Mouse (Mus musculus) midbrain, postnatal 0 days (tissue): ENCODE measurements at regions not wholly inside any gene's neighbourhood (a gene's known extent, or its start where the extent isn't known, plus 50 kb on each side); places are given as distances from the start of the nearest gene placed in this dataset.

ENCODE experiments used
- ATAC-seq: fragments of 200-750 bp; cut with Nextera tagmentation; 2 replicates; pipeline ENCODE4 v1.8.0; 2017; ENCODE audit warnings: moderate number of reproducible peaks, mild to moderate bottlenecking, moderate TSS enrichment, moderate library complexity; ENCODE audit not compliant: low FRiP score
- DNase-seq: peaks from one replicate; pipeline ENCODE4 v3.0.0-alpha.2; 2015; ENCODE audit warnings: low spot score
- H3K27ac ChIP-seq: fragments of 300-500 bp; sonication (generic); 2 replicates; pipeline ENCODE4 v1.5.1; 2014; ENCODE audit warnings: low read depth, mild to moderate bottlenecking, low read length, mixed read lengths
- H3K27me3 ChIP-seq: fragments of 300-500 bp; sonication (generic); 2 replicates; pipeline ENCODE4 v1.6.1; 2014; ENCODE audit warnings: low read length, control low read depth, mixed read lengths; ENCODE audit not compliant: insufficient read depth
- H3K36me3 ChIP-seq: fragments of 300-500 bp; sonication (generic); 2 replicates; pipeline ENCODE4 v1.6.1; 2014; ENCODE audit warnings: low read length, control low read depth, mixed read lengths; ENCODE audit not compliant: insufficient read depth
- H3K4me1 ChIP-seq: fragments of 300-500 bp; sonication (generic); 2 replicates; pipeline ENCODE4 v1.6.1; 2014; ENCODE audit warnings: mild to moderate bottlenecking, control low read depth, antibody characterized with exemption, low read length, mixed read lengths; ENCODE audit not compliant: insufficient read depth
- H3K4me2 ChIP-seq: fragments of 300-500 bp; sonication (generic); 2 replicates; pipeline ENCODE4 v1.6.1; 2014; ENCODE audit warnings: low read depth, mild to moderate bottlenecking, low read length, mixed read lengths; ENCODE audit not compliant: poor library complexity, severe bottlenecking
- H3K4me3 ChIP-seq: fragments of 300-500 bp; sonication (generic); 2 replicates; pipeline ENCODE4 v1.5.1; 2014; ENCODE audit warnings: low read depth, mild to moderate bottlenecking, low read length, moderate library complexity
- H3K9ac ChIP-seq: fragments of 300-500 bp; sonication (generic); replicated peaks from 2 replicates; pipeline ENCODE4 v1.6.1; 2014; ENCODE audit warnings: mild to moderate bottlenecking, low read length, moderate library complexity, mixed read lengths; ENCODE audit not compliant: poor library complexity, severe bottlenecking
- H3K9me3 ChIP-seq: fragments of 300-500 bp; sonication (generic); 2 replicates; pipeline ENCODE4 v1.6.1; 2016; ENCODE audit warnings: low read length, control low read depth
- CTCF ChIP-seq: IDR thresholded peaks from 2 replicates; pipeline ENCODE4 v1.5.1; 2016; ENCODE audit warnings: antibody characterized with exemption, mild to moderate bottlenecking
- WGBS: fragments of 180-500 bp; shearing (Covaris S2); extraction: QIAGEN DNeasy Blood & Tissue Kit; methylation state at CpG from one replicate; pipeline ENCODE4 v1.1.7; 2014; 5-methylcytosine and 5-hydroxymethylcytosine counted together

- Histone ChIP-seq H3K27me3 (no peaks in the 10 kb centered on the region), H3K9me3 (no peaks in the 10 kb centered on the region), H3K4me3 (no peak overlapping the region), H3K4me1 (no peaks in the 10 kb centered on the region), H3K36me3 (no peaks in the 10 kb centered on the region), H3K9ac (no peak overlapping the region), H3K27ac (no peak overlapping the region), H3K4me2 (no peak overlapping the region)
- 72% methylated on average over 4 of the region's 4 CpGs for WGBS
- no peak for TF ChIP-seq CTCF
- DNase-seq (no peak), ATAC-seq (no peak)
Measured at GRCm38 (mm10) chr9:85096520-85096919, 216.1 kb upstream of the Gm11114 start.

- Histone ChIP-seq H3K4me1 (no peaks in the 10 kb centered on the region), H3K36me3 (no peaks in the 10 kb centered on the region), H3K27ac (no peak overlapping the region), H3K9me3 (no peaks in the 10 kb centered on the region), H3K4me2 (no peak overlapping the region), H3K4me3 (no peak overlapping the region), H3K27me3 (no peaks in the 10 kb centered on the region), H3K9ac (no peak overlapping the region)
- WGBS, result 89% methylated on average over 3 of the region's 3 CpGs
- DNase-seq, result no peak
- no peak for TF ChIP-seq CTCF
- ATAC-seq, result no peak
Measured at GRCm38 (mm10) chr9:85112928-85113327, 199.6 kb upstream of the Gm11114 start.

DNA sequence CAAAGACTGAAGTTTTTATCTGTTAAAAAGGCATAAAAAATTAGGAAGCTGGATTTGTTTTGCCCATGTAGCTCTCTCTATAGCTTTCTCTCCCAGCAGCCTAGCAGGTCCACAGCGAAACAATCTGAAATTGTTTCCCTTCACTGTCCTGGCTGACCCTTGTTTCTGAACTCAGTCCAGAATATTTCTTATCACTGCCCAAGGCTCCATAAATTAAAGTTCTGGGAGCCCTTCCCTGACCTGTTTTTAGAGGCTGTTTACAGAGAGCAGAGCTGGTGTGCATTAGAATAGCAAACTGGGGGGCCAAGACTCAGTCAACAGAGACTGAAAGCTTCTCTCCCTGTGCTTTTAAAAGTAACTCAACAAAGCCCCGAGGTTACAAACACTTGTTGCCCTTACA is 198.3 kb upstream of the Gm11114 start:
- Histone ChIP-seq H3K36me3 (no peaks in the 10 kb centered on the region), H3K4me2 (no peak overlapping the region), H3K9ac (no peak overlapping the region), H3K9me3 (no peaks in the 10 kb centered on the region), H3K4me1 (no peaks in the 10 kb centered on the region), H3K27me3 (no peaks in the 10 kb centered on the region), H3K4me3 (no peak overlapping the region), H3K27ac (no peak overlapping the region)
- TF ChIP-seq CTCF, result no peak
- ATAC-seq (no peak), DNase-seq (no peak)
- 88% methylated on average over 2 of the region's 2 CpGs for WGBS

- WGBS, result 94% methylated on average over 1 of the region's 1 CpGs
- no peaks in the 10 kb centered on the region for H3K4me1 ChIP-seq
Measured at GRCm38 (mm10) chr9:85120061-85120460, 192.5 kb upstream of the Gm11114 start.

DNA sequence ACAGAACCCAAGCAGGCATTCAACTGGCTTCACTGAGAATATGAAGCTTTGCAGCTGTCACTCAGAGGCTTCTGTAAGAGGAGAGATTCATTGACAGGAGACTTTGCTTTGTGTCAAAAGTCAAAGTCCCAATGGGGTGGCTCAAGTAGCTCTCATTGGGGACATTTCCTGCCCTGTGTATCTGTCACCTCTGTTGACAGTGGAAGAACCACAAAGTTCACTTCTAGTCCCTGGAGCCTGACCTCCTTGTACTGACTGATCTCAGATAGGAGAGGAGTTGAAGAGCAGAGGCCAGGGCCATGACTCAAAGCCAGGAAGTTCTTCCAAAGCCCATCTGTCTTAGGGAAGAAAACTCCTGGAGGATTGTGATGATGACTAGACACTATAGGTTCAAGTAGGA is 191.5 kb upstream of the Gm11114 start:
- Histone ChIP-seq H3K27ac (no peak overlapping the region), H3K9ac (no peak overlapping the region), H3K27me3 (no peaks in the 10 kb centered on the region), H3K4me1 (no peaks in the 10 kb centered on the region), H3K36me3 (no peaks in the 10 kb centered on the region), H3K4me2 (no peak overlapping the region), H3K4me3 (no peak overlapping the region), H3K9me3 (no peaks in the 10 kb centered on the region)
- DNase-seq, result no peak
- ATAC-seq, result no peak
- TF ChIP-seq CTCF, result no peak

More at GRCm38 (mm10) chr9:85120061-85120460, 192.5 kb upstream of the Gm11114 start:
- no peak overlapping the region for H3K9ac ChIP-seq
- no peaks in the 10 kb centered on the region for H3K27me3 ChIP-seq
- H3K9me3 ChIP-seq, result no peaks in the 10 kb centered on the region
- DNase-seq (no peak), ATAC-seq (no peak)
- no peak overlapping the region for H3K4me2 ChIP-seq
- H3K4me3 ChIP-seq, result no peak overlapping the region
- H3K27ac ChIP-seq, result no peak overlapping the region
- TF ChIP-seq CTCF, result no peak
- H3K36me3 ChIP-seq, result no peaks in the 10 kb centered on the region

DNA sequence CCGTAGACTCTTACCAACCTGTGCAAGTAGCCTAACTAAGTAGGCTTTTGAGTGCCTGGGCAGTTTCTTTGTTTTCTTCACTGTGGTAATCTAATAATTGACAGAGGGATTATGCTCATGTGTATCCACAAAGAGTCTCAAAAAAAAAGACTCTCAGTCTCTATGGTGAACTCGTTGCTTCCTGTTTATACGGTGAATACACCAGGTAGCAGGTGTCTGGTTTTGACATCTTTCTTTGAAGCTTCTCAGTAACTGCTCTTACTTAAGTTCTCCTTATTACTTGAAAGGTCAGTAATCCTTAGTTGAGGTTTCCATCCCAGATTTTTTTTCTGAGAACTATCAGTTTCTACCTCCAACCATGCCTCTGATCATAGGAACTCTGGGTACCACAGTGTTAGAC is 188.9 kb upstream of the Gm11114 start:
- WGBS, result 13% methylated on average over 3 of the region's 3 CpGs
- Histone ChIP-seq H3K4me3 (no peak overlapping the region), H3K4me1 (no peaks in the 10 kb centered on the region), H3K27me3 (no peaks in the 10 kb centered on the region), H3K36me3 (no peaks in the 10 kb centered on the region), H3K4me2 (no peak overlapping the region), H3K27ac (no peak overlapping the region), H3K9ac (no peak overlapping the region), H3K9me3 (no peaks in the 10 kb centered on the region)
- no peak for ATAC-seq
- DNase-seq, result no peak
- no peak for TF ChIP-seq CTCF

GRCm38 (mm10) chr9:85125775-85126174 is 186.8 kb upstream of the Gm11114 start:
- Histone ChIP-seq H3K4me1 (no peaks in the 10 kb centered on the region), H3K27me3 (no peaks in the 10 kb centered on the region), H3K4me3 (no peak overlapping the region), H3K9me3 (no peaks in the 10 kb centered on the region), H3K27ac (no peak overlapping the region), H3K36me3 (no peaks in the 10 kb centered on the region), H3K4me2 (no peak overlapping the region), H3K9ac (no peak overlapping the region)
- no peak for TF ChIP-seq CTCF
- WGBS, result 73% methylated on average over 4 of the region's 4 CpGs
- DNase-seq, result no peak
- ATAC-seq, result no peak
